Mouse (Mus musculus) heart, postnatal 0 days (tissue): ENCODE measurements around the gene Thada.

Source experiments
- CTCF ChIP-seq: IDR thresholded peaks from 2 replicates; pipeline ENCODE4 v1.5.1; 2016; ENCODE audit warnings: antibody characterized with exemption, control low read depth, low read depth
- EP300 ChIP-seq: IDR thresholded peaks from 2 replicates; pipeline ENCODE4 v1.6.1; 2016; ENCODE audit warnings: antibody characterized with exemption, low read depth

GRCm38 (mm10) chr17:84353902-84354311, 112.1 kb downstream of the Thada start:
- TF ChIP-seq CTCF, result no peak
- no peak for TF ChIP-seq EP300
